Mouse (Mus musculus): ENCODE data around the gene Pgs1.

DNA sequence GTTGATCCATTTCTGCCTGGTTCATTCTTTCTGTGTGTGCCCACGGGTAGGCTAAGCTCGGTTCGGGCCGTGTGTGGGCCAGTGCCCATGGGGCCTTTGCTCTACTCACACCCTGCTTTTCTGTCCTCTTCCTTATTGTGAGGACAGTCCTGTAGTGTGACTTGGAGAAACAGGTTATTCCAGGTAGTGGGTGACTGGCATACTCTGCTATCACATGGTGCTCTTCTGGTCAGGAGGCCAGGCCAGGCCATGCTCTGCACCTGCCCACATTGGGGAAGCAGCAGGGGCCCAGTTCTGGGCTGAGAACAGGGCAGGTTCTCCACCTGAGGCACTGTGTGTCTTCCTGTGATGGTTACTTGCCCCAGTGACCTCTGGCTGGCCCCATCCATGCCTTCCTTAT is 12.3 kb downstream of the Pgs1 start:
- TF ChIP-seq POLR2A (IDR thresholded peaks at IDR 0.05; ENCODE audit: control insufficient read depth, extremely low read depth, insufficient read depth, low read length, poor library complexity) = no peak
- TF ChIP-seq CTCF (IDR thresholded peaks at IDR 0.05; ENCODE audit: borderline replicate concordance, control insufficient read depth, extremely low read depth, insufficient read depth, low read length, poor library complexity) = no peak

Measured in thymus, adult 2 months (tissue).